Mouse (Mus musculus) c-Kit-positive CD71-positive TER-119-negative erythroid progenitor cells, embryonic 14.5 days (primary cell): ENCODE data around the gene Pakap.
A peak's percentile ranks its signal among the peaks of the same experiment; 100 is the strongest.

Source experiments
- DNase-seq: peaks from one replicate; pipeline ENCODE4 v3.0.0-alpha.2; 2013; ENCODE audit warnings: low read depth

Pakap gene

GRCm38 (mm10) chr4:57574646-57575045, 6.7 kb downstream of the Pakap start:
- no peak for DNase-seq

GRCm38 (mm10) chr4:57575686-57576085, 7.7 kb downstream of the Pakap start:
- DNase-seq: no peak

- no peak for DNase-seq
These were observed 8.1 kb downstream of the Pakap start for GRCm38 (mm10) chr4:57576095-57576494.

- no peak for DNase-seq
These were observed 11.7 kb downstream of the Pakap start for GRCm38 (mm10) chr4:57579683-57580082.

- no peak for DNase-seq
These were observed 17.4 kb downstream of the Pakap start for GRCm38 (mm10) chr4:57585281-57585800.

GRCm38 (mm10) chr4:57586933-57587658, 19.1 kb downstream of the Pakap start:
- no peak for DNase-seq

- DNase-seq: no peak
These were observed 20.4 kb downstream of the Pakap start for GRCm38 (mm10) chr4:57588356-57588755.

- no peak for DNase-seq
These were observed 24.8 kb downstream of the Pakap start for GRCm38 (mm10) chr4:57592751-57593150.

- no peak for DNase-seq
These were observed 32.0 kb downstream of the Pakap start for GRCm38 (mm10) chr4:57599946-57600345.

GRCm38 (mm10) chr4:57600685-57601457, 32.9 kb downstream of the Pakap start:
- DNase-seq: no peak

- DNase-seq: no peak
These were observed 33.5 kb downstream of the Pakap start for GRCm38 (mm10) chr4:57601458-57601835.

GRCm38 (mm10) chr4:57601903-57602617, 34.1 kb downstream of the Pakap start:
- DNase-seq: no peak

- no peak for DNase-seq
These were observed 38.3 kb downstream of the Pakap start for GRCm38 (mm10) chr4:57606258-57606657.

GRCm38 (mm10) chr4:57607247-57607942, 39.4 kb downstream of the Pakap start:
- peak; percentile 17 for DNase-seq

- DNase-seq: no peak
These were observed 43.5 kb downstream of the Pakap start for GRCm38 (mm10) chr4:57611303-57612077.

GRCm38 (mm10) chr4:57612716-57613115, 44.7 kb downstream of the Pakap start:
- DNase-seq: no peak

- no peak for DNase-seq
These were observed 46.7 kb downstream of the Pakap start for GRCm38 (mm10) chr4:57614686-57615085.

GRCm38 (mm10) chr4:57618743-57619142, 50.8 kb downstream of the Pakap start:
- DNase-seq: no peak

- DNase-seq: no peak
These were observed 54.8 kb downstream of the Pakap start for GRCm38 (mm10) chr4:57622816-57623215.

GRCm38 (mm10) chr4:57624819-57625218, 56.8 kb downstream of the Pakap start:
- no peak for DNase-seq

GRCm38 (mm10) chr4:57625306-57625705, 57.3 kb downstream of the Pakap start:
- no peak for DNase-seq
